Comparison of ENCODE assay signal across 9 mouse cellular contexts in the genomic region with DNA sequence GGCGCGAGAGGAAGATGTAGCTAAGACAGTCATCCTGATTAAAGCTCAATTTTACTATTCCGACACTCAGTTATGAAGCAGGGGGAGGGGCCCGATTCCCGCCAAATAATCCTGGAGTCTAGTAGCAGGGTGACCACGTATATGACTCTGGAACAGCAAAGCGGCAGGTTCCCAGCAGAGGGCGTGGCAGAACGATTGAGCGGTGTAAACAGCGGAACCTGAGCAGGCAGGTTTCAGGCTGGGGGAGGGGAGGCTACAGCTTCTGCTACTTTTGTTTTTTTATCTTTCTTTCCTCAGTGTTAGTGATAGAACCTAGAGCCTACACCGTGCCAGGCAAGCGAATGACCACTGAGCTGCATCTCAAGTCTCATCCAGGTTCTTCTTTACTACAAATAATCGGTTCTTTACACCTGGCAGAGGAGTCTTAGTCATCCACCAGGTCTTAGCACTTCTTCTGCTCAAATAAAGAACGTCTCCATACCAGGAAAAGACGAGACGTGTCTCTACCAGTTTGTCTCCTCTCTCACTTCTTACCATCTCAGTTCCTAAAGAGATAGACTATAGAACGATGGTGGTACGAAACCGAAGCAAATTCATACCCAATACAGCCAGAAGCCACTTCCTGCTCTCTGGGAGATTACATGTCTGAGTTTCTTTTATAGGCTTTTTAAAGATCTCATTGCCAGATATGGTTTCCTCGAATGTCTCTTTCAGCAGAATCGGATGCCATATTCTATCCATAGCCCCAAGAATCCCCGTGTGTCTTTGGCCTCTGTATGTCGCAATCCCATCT.
A peak's percentile ranks its signal among the peaks of the same experiment; 100 is the strongest.
DNase-seq lines count a peak whose midpoint lies in the region; ATAC-seq lines count a peak whose summit lies in the region.
"Had no signal": no experiment of that assay in that cellular context is flagged by ENCODE, and none has a peak within 500 bp of the region (broad histone marks: within the 10 kb centered on the region; RNA-seq: fewer than 3 reads in every experiment).

No protein-coding gene starts in this region.

- peak; percentile 15 for DNase-seq in hindbrain, embryonic 10.5 days (ENCODE audit: low spot score)
- peak; percentile 34 to 55 for DNase-seq in CD8-positive naive resting alpha-beta T cell, adult 2 months (ENCODE audit: low read depth in 2 of 2, low spot score in 2 of 2)
- peak; percentile 12 for DNase-seq in lung, postnatal 14 days
- DNase-seq in frontal cortex, postnatal 14 days (ENCODE audit: low spot score in 2 of 2): no peak
- no peak for DNase-seq in forebrain, embryonic 10.5 days (ENCODE audit: extremely low spot score, low spot score)

- no peak for ATAC-seq in hindbrain, embryonic 16.5 days
- peak; percentile 89 for ATAC-seq in inflammation-experienced regulatory T-cells, adult 6 months
- ATAC-seq in heart, embryonic 11.5 days (replicated peaks; ENCODE audit: insufficient number of reproducible peaks, low FRiP score, low TSS enrichment): no peak

- H3K9ac ChIP-seq in hindbrain, embryonic 16.5 days (ENCODE audit: low read depth, low read length): no peak overlapping the region
- H3K9ac ChIP-seq in heart, embryonic 11.5 days (ENCODE audit: low read depth, low read length): no peak overlapping the region
- H3K9ac ChIP-seq: heart, embryonic 13.5 days had no signal

- H3K36me3 ChIP-seq in hindbrain, embryonic 10.5 days: no peaks in the 10 kb centered on the region
- no peaks in the 10 kb centered on the region for H3K36me3 ChIP-seq in hindbrain, embryonic 16.5 days (ENCODE audit: control insufficient read depth, insufficient read depth, low read length)
- H3K36me3 ChIP-seq in heart, embryonic 11.5 days (ENCODE audit: control insufficient read depth, insufficient read depth, low read length): no peaks in the 10 kb centered on the region
- H3K36me3 ChIP-seq in forebrain, embryonic 10.5 days (replicated peaks): no peaks in the 10 kb centered on the region
- H3K36me3 ChIP-seq: heart, embryonic 13.5 days had no signal

- no peak overlapping the region for H3K27ac ChIP-seq in hindbrain, embryonic 10.5 days
- H3K27ac ChIP-seq in hindbrain, embryonic 16.5 days (ENCODE audit: low read depth, low read length): no peak overlapping the region
- no peak overlapping the region for H3K27ac ChIP-seq in heart, embryonic 11.5 days (ENCODE audit: low read depth, low read length)
- no peak overlapping the region for H3K27ac ChIP-seq in forebrain, embryonic 10.5 days
- H3K27ac ChIP-seq: heart, embryonic 13.5 days had no signal

- H3K9me3 ChIP-seq in hindbrain, embryonic 10.5 days: no peaks in the 10 kb centered on the region
- H3K9me3 ChIP-seq in hindbrain, embryonic 16.5 days (ENCODE audit: control insufficient read depth, low read length): no peaks in the 10 kb centered on the region
- no peaks in the 10 kb centered on the region for H3K9me3 ChIP-seq in heart, embryonic 11.5 days (replicated peaks; ENCODE audit: control insufficient read depth, low read length)
- no peaks in the 10 kb centered on the region for H3K9me3 ChIP-seq in forebrain, embryonic 10.5 days

- H3K4me1 ChIP-seq in hindbrain, embryonic 10.5 days (replicated peaks): 0 out of 2 replicates have a peak, but pooled peaks cover 3% of the 10 kb centered on the region
- no peaks in the 10 kb centered on the region for H3K4me1 ChIP-seq in hindbrain, embryonic 16.5 days (ENCODE audit: control insufficient read depth, insufficient read depth, low read depth, low read length)
- peaks cover 6% of the 10 kb centered on the region; the same call in 1 of the 2 replicates for H3K4me1 ChIP-seq in heart, embryonic 11.5 days (ENCODE audit: control insufficient read depth, insufficient read depth, low read length)
- peaks cover 8% of the 10 kb centered on the region; the same call in 1 of the 2 replicates for H3K4me1 ChIP-seq in forebrain, embryonic 10.5 days

- WGBS in hindbrain, embryonic 10.5 days: 61% methylated on average over 24 of the region's 24 CpGs
- 63% methylated on average over 24 of the region's 24 CpGs for WGBS in hindbrain, embryonic 16.5 days
- 51% methylated on average over 24 of the region's 24 CpGs for WGBS in heart, embryonic 11.5 days (ENCODE audit: insufficient replicate concordance)
- WGBS in forebrain, embryonic 10.5 days: 63% methylated on average over 24 of the region's 24 CpGs

- H3K4me2 ChIP-seq in hindbrain, embryonic 16.5 days (ENCODE audit: low read length): no peak overlapping the region
- H3K4me2 ChIP-seq in heart, embryonic 11.5 days: no peak overlapping the region
- H3K4me2 ChIP-seq: heart, embryonic 13.5 days had no signal

- no peak overlapping the region for H3K4me3 ChIP-seq in hindbrain, embryonic 10.5 days
- H3K4me3 ChIP-seq in hindbrain, embryonic 16.5 days (ENCODE audit: low read length): no peak overlapping the region
- H3K4me3 ChIP-seq in heart, embryonic 11.5 days (ENCODE audit: low read depth, low read length): no peak overlapping the region
- H3K4me3 ChIP-seq in forebrain, embryonic 10.5 days: no peak overlapping the region
- H3K4me3 ChIP-seq: heart, embryonic 13.5 days had no signal

- H3K27me3 ChIP-seq in hindbrain, embryonic 10.5 days (ENCODE audit: insufficient read depth, poor library complexity, severe bottlenecking): no peaks in the 10 kb centered on the region
- no peaks in the 10 kb centered on the region for H3K27me3 ChIP-seq in hindbrain, embryonic 16.5 days (replicated peaks; ENCODE audit: control insufficient read depth, insufficient read depth, low read length)
- no peaks in the 10 kb centered on the region for H3K27me3 ChIP-seq in heart, embryonic 11.5 days (ENCODE audit: control insufficient read depth, insufficient read depth, low read length)
- H3K27me3 ChIP-seq in forebrain, embryonic 10.5 days (ENCODE audit: poor library complexity, severe bottlenecking): no peaks in the 10 kb centered on the region

Comparison
In these comparisons a context has a peak if more than half of its experiments do, and no peak if none do; other contexts are left out.
1. DNase-seq: peak in hindbrain, embryonic 10.5 days (single experiment), CD8-positive naive resting alpha-beta T cell, adult 2 months (2 of 2) and lung, postnatal 14 days (single experiment); none in frontal cortex, postnatal 14 days (0 of 2) and forebrain, embryonic 10.5 days (single experiment).